In the genomic region with DNA sequence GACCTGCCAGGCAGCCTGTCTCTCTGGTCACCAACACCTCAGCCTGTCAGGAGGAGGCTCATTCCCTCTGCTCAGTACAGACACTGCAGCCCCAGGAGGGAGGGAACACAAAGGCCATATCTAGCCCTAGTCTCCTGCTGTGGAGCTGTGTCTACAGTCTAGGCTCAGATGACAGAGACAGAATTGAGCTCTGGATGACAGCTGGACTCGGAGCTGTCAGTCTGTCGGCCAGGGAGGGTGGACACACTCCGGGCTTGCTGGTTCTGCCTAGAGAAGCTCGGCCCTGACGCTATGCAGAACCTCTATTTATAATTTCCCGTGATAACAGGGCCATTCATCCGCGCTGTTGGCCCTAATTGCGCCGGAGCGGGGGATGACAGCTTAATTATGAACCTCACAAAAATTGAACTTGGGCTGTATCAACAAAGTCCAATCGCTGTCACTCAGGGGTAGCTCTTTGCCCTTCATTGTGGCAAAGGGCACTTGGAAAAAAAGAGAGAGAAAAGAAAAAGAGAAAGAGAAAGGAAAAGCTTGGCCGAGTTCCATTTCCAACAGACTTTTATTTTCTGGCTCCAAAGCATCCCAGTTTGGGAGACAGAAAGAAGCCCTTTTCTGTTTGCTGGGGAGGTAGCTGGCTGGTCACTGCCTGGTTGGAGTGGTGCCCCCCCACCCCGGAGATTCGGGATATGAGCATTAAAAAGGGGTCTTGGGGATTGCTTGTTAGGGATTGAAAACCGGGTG, we compare ENCODE assay signal across 9 mouse cellular contexts. TPM values are rescaled to one million over a fixed set of nuclear protein-coding genes. Genes with fewer than 3 reads are reported as not detected.
DNase-seq lines count a peak whose midpoint lies in the region; ATAC-seq and TF ChIP-seq lines count a peak whose summit lies in the region.
"Had no signal": no experiment of that assay in that cellular context is flagged by ENCODE, and none has a peak within 500 bp of the region (broad histone marks: within the 10 kb centered on the region; RNA-seq: fewer than 3 reads in every experiment).

No protein-coding gene starts in this region.

- TF ChIP-seq POLR2A in lung, adult 2 months (IDR thresholded peaks at IDR 0.05; ENCODE audit: borderline replicate concordance, extremely low read depth, low read depth, low read length): no peak

- H3K4me1 ChIP-seq in lung, embryonic 16.5 days (replicated peaks; ENCODE audit: control insufficient read depth, insufficient read depth, low read length): peaks cover 10% of the 10 kb centered on the region
- 0 out of 2 replicates have a peak, but pooled peaks cover 6% of the 10 kb centered on the region for H3K4me1 ChIP-seq in intestine, embryonic 15.5 days (replicated peaks)
- H3K4me1 ChIP-seq in lung, adult 2 months (ENCODE audit: control insufficient read depth, insufficient read depth, low read length): no peaks in the 10 kb centered on the region

- peak; percentile 62 for ATAC-seq in lung, embryonic 16.5 days (ENCODE audit: low read depth)
- ATAC-seq in intestine, embryonic 15.5 days: no peak
- no peak for ATAC-seq in inflammation-experienced regulatory T-cells, adult 6 months
- no peak for ATAC-seq in megakaryocyte progenitor cell, adult 5-6 weeks (replicated peaks; ENCODE audit: poor library complexity)

- H3K4me3 ChIP-seq in lung, embryonic 16.5 days (ENCODE audit: low read length): peak overlapping the region; percentile 31
- H3K4me3 ChIP-seq in intestine, embryonic 15.5 days (replicated peaks): no peak overlapping the region
- H3K4me3 ChIP-seq in lung, adult 2 months (replicated peaks; ENCODE audit: extremely low read depth, low read depth, low read length): no peak overlapping the region

- peak overlapping the region; percentile 21 for H3K9ac ChIP-seq in lung, embryonic 16.5 days (ENCODE audit: low read length)
- H3K9ac ChIP-seq in intestine, embryonic 15.5 days: no peak overlapping the region; the same call in 1 of the 2 replicates

- no peak for DNase-seq in lung, postnatal 14 days
- DNase-seq in heart, adult 18-20 months: peak; percentile 68 to 82
- peak; percentile 64 for DNase-seq in retina, postnatal 1 day
- no peak for DNase-seq in lung, adult 2 months

- peak overlapping the region; percentile 35; the same call in 1 of the 2 replicates for H3K27ac ChIP-seq in lung, embryonic 16.5 days (ENCODE audit: low read length)
- H3K27ac ChIP-seq in intestine, embryonic 15.5 days: no peak overlapping the region

- no peaks in the 10 kb centered on the region for H3K36me3 ChIP-seq in lung, embryonic 16.5 days (ENCODE audit: control insufficient read depth, insufficient read depth, low read length)
- H3K36me3 ChIP-seq in intestine, embryonic 15.5 days: no peaks in the 10 kb centered on the region

- H3K9me3 ChIP-seq in lung, embryonic 16.5 days (ENCODE audit: control insufficient read depth, low read length): no peaks in the 10 kb centered on the region
- no peaks in the 10 kb centered on the region for H3K9me3 ChIP-seq in intestine, embryonic 15.5 days

- 31% methylated on average over 16 of the region's 16 CpGs for WGBS in lung, embryonic 16.5 days
- 38% methylated on average over 16 of the region's 16 CpGs for WGBS in intestine, embryonic 15.5 days
- 34% methylated on average over 16 of the region's 16 CpGs for WGBS in lung, adult 2 months

- peak overlapping the region; percentile 40 for H3K4me2 ChIP-seq in lung, embryonic 16.5 days (ENCODE audit: low read depth, low read length)
- H3K4me2 ChIP-seq in intestine, embryonic 15.5 days (replicated peaks): 0 out of 2 replicates have a peak overlapping the region, but pooled peaks have one; percentile 9

- H3K27me3 ChIP-seq in lung, embryonic 16.5 days (ENCODE audit: control insufficient read depth, insufficient read depth, low read depth, low read length): no peaks in the 10 kb centered on the region
- no peaks in the 10 kb centered on the region for H3K27me3 ChIP-seq in intestine, embryonic 15.5 days (replicated peaks)

- no peak for TF ChIP-seq CTCF in lung, adult 2 months (IDR thresholded peaks at IDR 0.05; ENCODE audit: insufficient read depth, low read length)

RNA-seq across cellular contexts. Expression of gene Kifc5b, which starts 24.1 kb away (rescaled TPM):
- polyA plus RNA-seq in lung, embryonic 16.5 days (2015; fragmentation: Nextera tagmentation; extraction: Ambion mirVana): 9.0 and 12.9 TPM in 2 replicates
- 1 to 10 TPM in 1 of 2 experiments, under 1 TPM in 1; 0.37 to 1.1 TPM for total RNA-seq in heart, adult 18-20 months (2021)
- 5.1 and 6.5 TPM in 2 replicates for polyA plus RNA-seq in intestine, embryonic 15.5 days (2015; fragmentation: Nextera tagmentation; extraction: Ambion mirVana)
- polyA plus RNA-seq in inflammation-experienced regulatory T-cells, adult 6 months (2017; shearing (Covaris generic)): 1 to 10 TPM; 1.2 to 5.3 (median 4.0) TPM
- polyA plus RNA-seq in lung, adult 2 months (2012; rRNA removed): 1.5 and 1.8 TPM in 2 replicates
- 2.6 and 4.6 TPM in 2 replicates for total RNA-seq in megakaryocyte progenitor cell, adult 5-6 weeks (2015)
- 13.8 and 16.0 TPM in 2 replicates for total RNA-seq in megakaryocyte progenitor cell, adult 5-6 weeks (2017)

RNA-seq across cellular contexts. Expression of gene Phf1, which starts 40.0 kb away (rescaled TPM):
- 9.7 and 10.0 TPM in 2 replicates for polyA plus RNA-seq in lung, embryonic 16.5 days (2015; fragmentation: Nextera tagmentation; extraction: Ambion mirVana)
- total RNA-seq in heart, adult 18-20 months (2021): 10 to 100 TPM; 15.3 to 16.5 TPM
- 6.6 and 6.9 TPM in 2 replicates for polyA plus RNA-seq in intestine, embryonic 15.5 days (2015; fragmentation: Nextera tagmentation; extraction: Ambion mirVana)
- 10 to 100 TPM in 2 of 3 experiments, 1 to 10 TPM in 1; 8.2 to 17.5 (median 14.2) TPM for polyA plus RNA-seq in inflammation-experienced regulatory T-cells, adult 6 months (2017; shearing (Covaris generic))
- polyA plus RNA-seq in lung, adult 2 months (2012; rRNA removed): 101 and 114 TPM in 2 replicates
- 2.1 TPM in 2 replicates for total RNA-seq in megakaryocyte progenitor cell, adult 5-6 weeks (2015)
- total RNA-seq in megakaryocyte progenitor cell, adult 5-6 weeks (2017): 3.5 and 4.6 TPM in 2 replicates

RNA-seq across cellular contexts. Expression of gene Cuta, which starts 46.6 kb away (rescaled TPM):
- 194 and 199 TPM in 2 replicates for polyA plus RNA-seq in lung, embryonic 16.5 days (2015; fragmentation: Nextera tagmentation; extraction: Ambion mirVana)
- 100 to 1,000 TPM in 1 of 2 experiments, 10 to 100 TPM in 1; 93.2 to 100 TPM for total RNA-seq in heart, adult 18-20 months (2021)
- 246 and 261 TPM in 2 replicates for polyA plus RNA-seq in intestine, embryonic 15.5 days (2015; fragmentation: Nextera tagmentation; extraction: Ambion mirVana)
- 100 to 1,000 TPM; 132 to 166 (median 135) TPM for polyA plus RNA-seq in inflammation-experienced regulatory T-cells, adult 6 months (2017; shearing (Covaris generic))
- polyA plus RNA-seq in lung, adult 2 months (2012; rRNA removed): 129 and 145 TPM in 2 replicates
- total RNA-seq in megakaryocyte progenitor cell, adult 5-6 weeks (2015): 181 and 216 TPM in 2 replicates
- total RNA-seq in megakaryocyte progenitor cell, adult 5-6 weeks (2017): 75.8 and 82.9 TPM in 2 replicates

RNA-seq across cellular contexts. Expression of gene Nkx2-5, which starts 48.0 kb away (rescaled TPM):
- polyA plus RNA-seq in lung, embryonic 16.5 days (2015; fragmentation: Nextera tagmentation; extraction: Ambion mirVana): 1.6 and 2.9 TPM in 2 replicates
- total RNA-seq in heart, adult 18-20 months (2021): 10 to 100 TPM; 75.6 to 79.8 TPM
- 0.14 TPM in 1 of 2 replicates, not detected in the other for polyA plus RNA-seq in intestine, embryonic 15.5 days (2015; fragmentation: Nextera tagmentation; extraction: Ambion mirVana)
- not detected for polyA plus RNA-seq in inflammation-experienced regulatory T-cells, adult 6 months (2017; shearing (Covaris generic))
- polyA plus RNA-seq in lung, adult 2 months (2012; rRNA removed): 1.8 and 2.4 TPM in 2 replicates
- total RNA-seq in megakaryocyte progenitor cell, adult 5-6 weeks (2015): not detected in 2 replicates
- not detected in 2 replicates for total RNA-seq in megakaryocyte progenitor cell, adult 5-6 weeks (2017)
- polyA plus RNA-seq: neural tube, embryonic 14.5 days had no signal

RNA-seq across cellular contexts. Expression of gene Syngap1, which starts 48.2 kb away (rescaled TPM):
- 0.90 and 1.9 TPM in 2 replicates for polyA plus RNA-seq in lung, embryonic 16.5 days (2015; fragmentation: Nextera tagmentation; extraction: Ambion mirVana)
- total RNA-seq in heart, adult 18-20 months (2021): 1 to 10 TPM; 3.6 to 5.5 TPM
- 1.2 and 1.6 TPM in 2 replicates for polyA plus RNA-seq in intestine, embryonic 15.5 days (2015; fragmentation: Nextera tagmentation; extraction: Ambion mirVana)
- polyA plus RNA-seq in inflammation-experienced regulatory T-cells, adult 6 months (2017; shearing (Covaris generic)): not detected
- 31.3 and 32.8 TPM in 2 replicates for polyA plus RNA-seq in lung, adult 2 months (2012; rRNA removed)
- 5.3 and 11.6 TPM in 2 replicates for total RNA-seq in megakaryocyte progenitor cell, adult 5-6 weeks (2015)
- total RNA-seq in megakaryocyte progenitor cell, adult 5-6 weeks (2017): 3.6 TPM in 2 replicates

Comparison
In these comparisons a context has a peak if more than half of its experiments do, and no peak if none do; other contexts are left out.
1. DNase-seq: peak in heart, adult 18-20 months (2 of 2) and retina, postnatal 1 day (single experiment); none in lung, postnatal 14 days (single experiment) and lung, adult 2 months (single experiment).